Mouse (Mus musculus): ENCODE results near the gene Gm21988. TPM values are rescaled to one million over a fixed set of nuclear protein-coding genes. Genes with fewer than 3 reads are reported as not detected.

The Gm21988 gene
- total and polyA plus RNA-seq, 3 experiments, result 0.98 to 2.6 (median 1.4) TPM

GRCm38 (mm10) chr11:70218741-70219470 is 20.7 kb downstream of the Gm21988 start:
- TF ChIP-seq NELFE (IDR thresholded peaks at IDR 0.05; ENCODE audit: low read depth, low read length) (no peak), MEF2A (IDR thresholded peaks at IDR 0.05; ENCODE audit: borderline replicate concordance, low read depth, low read length) (no peak), IRF4 (IDR thresholded peaks at IDR 0.05; ENCODE audit: low read depth, low read length) (no peak), GABPA (IDR thresholded peaks at IDR 0.05; ENCODE audit: insufficient replicate concordance, low read depth, low read length) (no peak), MYC (IDR thresholded peaks at IDR 0.05; ENCODE audit: low read depth, low read length) (no peak), CHD1 (IDR thresholded peaks at IDR 0.05; ENCODE audit: low read depth, low read length) (no peak), CTCF (conservative IDR thresholded peaks at IDR 0.05 in 1 of 2, IDR thresholded peaks at IDR 0.05 in 1 of 2; ENCODE audit: low read depth in 2 of 2, low read length in 2 of 2) (no peak)
- H3K4me2 ChIP-seq (ENCODE audit: insufficient read depth, low read depth, poor library complexity, severe bottlenecking), result no peak overlapping the region
- dilution Hi-C loops (cut with MboI; ENCODE audit: extremely low pct_ligation_motif_present, extremely low pct_unique_long_range_greater_than_20kb, low sequenced_read_pairs) (no loop called here), in situ Hi-C loops (cut with MboI; ENCODE audit: low pct_ligation_motif_present, low pct_unique_long_range_greater_than_20kb, low sequenced_read_pairs) (no loop called here)
- no peaks in the 10 kb centered on the region for H3K9me3 ChIP-seq (replicated peaks; ENCODE audit: low read length)
- peaks cover 15 to 30% of the 10 kb centered on the region in 2 experiments; a peak in 3 of 4 replicates for H3K4me1 ChIP-seq (ENCODE audit: control insufficient read depth in 1 of 2, insufficient read depth in 2 of 2)
- no peaks in the 10 kb centered on the region for H3K79me2 ChIP-seq (replicated peaks; ENCODE audit: control insufficient read depth, extremely low read depth, insufficient read depth, poor library complexity, severe bottlenecking)
- H3K36me3 ChIP-seq (replicated peaks in 1 of 2; ENCODE audit: control insufficient read depth in 1 of 2, insufficient read depth in 1 of 2, low read length in 1 of 2), result peaks cover 5 to 56% of the 10 kb centered on the region in 2 experiments
- no peak for DNase-seq (ENCODE audit: extremely low read depth)
- no peak overlapping the region for H3K9ac ChIP-seq (ENCODE audit: insufficient read depth, low read depth)
- H3K27ac ChIP-seq (ENCODE audit: insufficient read depth, low read depth), result no peak overlapping the region
- peak overlapping the region in 1 of 3 experiments; percentile 10 for H3K4me3 ChIP-seq (replicated peaks in 1 of 3; ENCODE audit: low read depth in 2 of 3, low read length in 2 of 3, poor library complexity in 1 of 3)
- H3K27me3 ChIP-seq (replicated peaks), result no peaks in the 10 kb centered on the region

GRCm38 (mm10) chr11:70218039-70218438 is 21.6 kb downstream of the Gm21988 start:
- Histone ChIP-seq H3K4me1 (ENCODE audit: control insufficient read depth in 1 of 2, insufficient read depth in 2 of 2) (peaks cover 15 to 30% of the 10 kb centered on the region in 2 experiments; a peak in 3 of 4 replicates), H3K27me3 (replicated peaks) (no peaks in the 10 kb centered on the region)

More at GRCm38 (mm10) chr11:70218039-70218438, 21.6 kb downstream of the Gm21988 start:
- Histone ChIP-seq H3K27ac (ENCODE audit: insufficient read depth, low read depth) (no peak overlapping the region), H3K79me2 (replicated peaks; ENCODE audit: control insufficient read depth, extremely low read depth, insufficient read depth, poor library complexity, severe bottlenecking) (no peaks in the 10 kb centered on the region), H3K36me3 (replicated peaks in 1 of 2; ENCODE audit: control insufficient read depth in 1 of 2, insufficient read depth in 1 of 2, low read length in 1 of 2) (peaks cover 5 to 49% of the 10 kb centered on the region in 2 experiments), H3K9ac (ENCODE audit: insufficient read depth, low read depth) (no peak overlapping the region), H3K4me3 (replicated peaks in 1 of 3; ENCODE audit: low read depth in 2 of 3, low read length in 2 of 3, poor library complexity in 1 of 3) (no peak overlapping the region), H3K9me3 (replicated peaks; ENCODE audit: low read length) (no peaks in the 10 kb centered on the region), H3K4me2 (ENCODE audit: insufficient read depth, low read depth, poor library complexity, severe bottlenecking) (no peak overlapping the region)
- in situ Hi-C loops (cut with MboI; ENCODE audit: low pct_ligation_motif_present, low pct_unique_long_range_greater_than_20kb, low sequenced_read_pairs), result no loop called here
- dilution Hi-C loops (cut with MboI; ENCODE audit: extremely low pct_ligation_motif_present, extremely low pct_unique_long_range_greater_than_20kb, low sequenced_read_pairs), result no loop called here
- TF ChIP-seq PAX5 (IDR thresholded peaks at IDR 0.05; ENCODE audit: low read length) (no peak), MYC (IDR thresholded peaks at IDR 0.05; ENCODE audit: low read depth, low read length) (no peak), MAX (IDR thresholded peaks at IDR 0.05; ENCODE audit: low read length) (no peak), TCF12 (IDR thresholded peaks at IDR 0.05; ENCODE audit: low read depth, low read length) (no peak), SIN3A (IDR thresholded peaks at IDR 0.05; ENCODE audit: low read length) (no peak), CHD2 (IDR thresholded peaks at IDR 0.05; ENCODE audit: low read length) (no peak), EP300 (IDR thresholded peaks at IDR 0.05; ENCODE audit: low read length) (no peak), RCOR1 (conservative IDR thresholded peaks at IDR 0.05; ENCODE audit: low read depth, low read length) (no peak), RAD21 (IDR thresholded peaks at IDR 0.05; ENCODE audit: low read depth, low read length) (no peak), NELFE (IDR thresholded peaks at IDR 0.05; ENCODE audit: low read depth, low read length) (no peak), CHD1 (IDR thresholded peaks at IDR 0.05; ENCODE audit: low read depth, low read length) (no peak), MAFK (IDR thresholded peaks at IDR 0.05; ENCODE audit: insufficient replicate concordance, low read length) (no peak), JUN (IDR thresholded peaks at IDR 0.05; ENCODE audit: insufficient read depth, low read depth, low read length) (no peak), E2F4 (IDR thresholded peaks at IDR 0.05; ENCODE audit: insufficient replicate concordance, low read depth, low read length) (no peak), ZKSCAN1 (IDR thresholded peaks at IDR 0.05; ENCODE audit: borderline replicate concordance, low read depth, low read length) (no peak), CTCF (conservative IDR thresholded peaks at IDR 0.05 in 1 of 2, IDR thresholded peaks at IDR 0.05 in 1 of 2; ENCODE audit: low read depth in 2 of 2, low read length in 2 of 2) (no peak), USF1 (IDR thresholded peaks at IDR 0.05; ENCODE audit: low read depth, low read length) (no peak), SMC3 (IDR thresholded peaks at IDR 0.05; ENCODE audit: low read depth, low read length) (no peak), POLR2A (IDR thresholded peaks at IDR 0.05; ENCODE audit: low read depth, low read length) (no peak)
- DNase-seq (ENCODE audit: extremely low read depth), result no peak
